26 mouse cellular contexts compared by ENCODE assay signal in genomic region chr6:143519668-143520067, GRCm38 (mm10).
DNase-seq lines count a peak whose midpoint lies in the region; ATAC-seq lines count a peak whose summit lies in the region.
"Had no signal": no experiment of that assay in that cellular context is flagged by ENCODE, and none has a peak within 500 bp of the region (broad histone marks: within the 10 kb centered on the region; RNA-seq: fewer than 3 reads in every experiment).

No protein-coding gene starts in this region.

- ATAC-seq in hindbrain, embryonic 14.5 days (ENCODE audit: low FRiP score), result peak; percentile 24; the same call in 1 of the 2 replicates
- ATAC-seq in hindbrain, embryonic 11.5 days (ENCODE audit: low FRiP score), result no peak
- ATAC-seq: forebrain, embryonic 16.5 days had no signal

- no peaks in the 10 kb centered on the region for H3K9me3 ChIP-seq in hindbrain, embryonic 14.5 days (ENCODE audit: control insufficient read depth, low read length)
- no peaks in the 10 kb centered on the region for H3K9me3 ChIP-seq in hindbrain, embryonic 11.5 days (ENCODE audit: control insufficient read depth, low read length)
- no peaks in the 10 kb centered on the region for H3K9me3 ChIP-seq in limb, embryonic 10.5 days (replicated peaks)
- H3K9me3 ChIP-seq: embryonic facial prominence, embryonic 12.5 days; kidney, embryonic 15.5 days; limb, embryonic 15.5 days; liver, embryonic 15.5 days had no signal

- H3K36me3 ChIP-seq in hindbrain, embryonic 14.5 days (replicated peaks; ENCODE audit: control insufficient read depth, insufficient read depth), result no peaks in the 10 kb centered on the region
- no peaks in the 10 kb centered on the region for H3K36me3 ChIP-seq in hindbrain, embryonic 11.5 days (ENCODE audit: control insufficient read depth, insufficient read depth, low read length)
- H3K36me3 ChIP-seq in limb, embryonic 10.5 days, result no peaks in the 10 kb centered on the region
- H3K36me3 ChIP-seq: embryonic facial prominence, embryonic 12.5 days; kidney, embryonic 15.5 days; limb, embryonic 15.5 days; liver, embryonic 15.5 days had no signal

- H3K27ac ChIP-seq in hindbrain, embryonic 14.5 days, result no peak overlapping the region
- no peak overlapping the region for H3K27ac ChIP-seq in hindbrain, embryonic 11.5 days (ENCODE audit: low read depth, low read length)
- no peak overlapping the region for H3K27ac ChIP-seq in limb, embryonic 10.5 days
- H3K27ac ChIP-seq: embryonic facial prominence, embryonic 12.5 days; kidney, embryonic 15.5 days; layer of hippocampus, adult 2 months; left cerebral cortex, adult 2 months; limb, embryonic 15.5 days; liver, embryonic 15.5 days had no signal

- no peak overlapping the region for H3K4me3 ChIP-seq in hindbrain, embryonic 14.5 days (replicated peaks; ENCODE audit: low read length)
- no peak overlapping the region for H3K4me3 ChIP-seq in hindbrain, embryonic 11.5 days (ENCODE audit: low read depth, low read length)
- no peak overlapping the region for H3K4me3 ChIP-seq in limb, embryonic 10.5 days
- H3K4me3 ChIP-seq: embryonic facial prominence, embryonic 12.5 days; kidney, embryonic 15.5 days; layer of hippocampus, adult 2 months; left cerebral cortex, adult 2 months; limb, embryonic 15.5 days; liver, embryonic 15.5 days had no signal

- WGBS in hindbrain, embryonic 14.5 days, result 73% methylated on average over 5 of the region's 5 CpGs
- 91% methylated on average over 5 of the region's 5 CpGs for WGBS in hindbrain, embryonic 11.5 days
- 94% methylated on average over 5 of the region's 5 CpGs for WGBS in limb, embryonic 10.5 days

- intact Hi-C loops in left cerebral cortex, postnatal 4 days (cut with DNase I), result no loop called here
- intact Hi-C loops in left cerebral cortex, postnatal 10 days (cut with DNase I), result loop anchor here (2.0 kb wide), 1 partner anchor 19 kb away; no protein-coding TSS in a partner anchor

- no peak overlapping the region for H3K9ac ChIP-seq in hindbrain, embryonic 14.5 days
- H3K9ac ChIP-seq in hindbrain, embryonic 11.5 days (ENCODE audit: low read depth, low read length), result no peak overlapping the region
- H3K9ac ChIP-seq: embryonic facial prominence, embryonic 12.5 days; kidney, embryonic 15.5 days; limb, embryonic 15.5 days; liver, embryonic 15.5 days; lung, embryonic 14.5 days had no signal

- no peak for DNase-seq in hindbrain, embryonic 14.5 days (ENCODE audit: low spot score)
- DNase-seq in hindbrain, embryonic 11.5 days (ENCODE audit: low spot score), result no peak
- peak; percentile 79 for DNase-seq in left cerebral cortex, postnatal 4 days
- no peak for DNase-seq in left cerebral cortex, postnatal 10 days (ENCODE audit: extremely low spot score in 1 of 2, low spot score in 2 of 2)
- DNase-seq in cerebellum, postnatal 10 days, result peak; percentile 83 to 89
- DNase-seq in limb, embryonic 10.5 days (ENCODE audit: low spot score), result peak; percentile 22
- DNase-seq in ovary, postnatal 36 days (ENCODE audit: low spot score), result no peak
- DNase-seq: adrenal gland, postnatal 36 days; B cell, adult 2 months; embryo, embryonic 11 days; heart, postnatal 14 days; kidney, adult 18-20 months; kidney, postnatal 36 days; lung, postnatal 14 days; midbrain, embryonic 14.5 days; right cerebral cortex, adult 18-20 months; spleen, adult 18-20 months; thymus, postnatal 14 days had no signal

- no peak overlapping the region for H3K4me2 ChIP-seq in hindbrain, embryonic 14.5 days (replicated peaks)
- no peak overlapping the region for H3K4me2 ChIP-seq in hindbrain, embryonic 11.5 days (replicated peaks; ENCODE audit: low read depth, low read length)
- H3K4me2 ChIP-seq: embryonic facial prominence, embryonic 12.5 days; kidney, embryonic 15.5 days; limb, embryonic 15.5 days; liver, embryonic 15.5 days; lung, embryonic 14.5 days had no signal

- H3K27me3 ChIP-seq in hindbrain, embryonic 14.5 days (ENCODE audit: control insufficient read depth, insufficient read depth, low read length), result no peaks in the 10 kb centered on the region
- H3K27me3 ChIP-seq in hindbrain, embryonic 11.5 days (ENCODE audit: control insufficient read depth, insufficient read depth, low read length), result no peaks in the 10 kb centered on the region
- no peaks in the 10 kb centered on the region for H3K27me3 ChIP-seq in limb, embryonic 10.5 days (ENCODE audit: low read depth, poor library complexity, severe bottlenecking)
- H3K27me3 ChIP-seq: embryonic facial prominence, embryonic 12.5 days; kidney, embryonic 15.5 days; liver, embryonic 15.5 days had no signal

- H3K4me1 ChIP-seq in hindbrain, embryonic 14.5 days (replicated peaks; ENCODE audit: control insufficient read depth, insufficient read depth, low read length), result no peaks in the 10 kb centered on the region
- no peaks in the 10 kb centered on the region for H3K4me1 ChIP-seq in hindbrain, embryonic 11.5 days (replicated peaks; ENCODE audit: control insufficient read depth, insufficient read depth, low read length)
- no peaks in the 10 kb centered on the region for H3K4me1 ChIP-seq in limb, embryonic 10.5 days
- H3K4me1 ChIP-seq: embryonic facial prominence, embryonic 12.5 days; kidney, embryonic 15.5 days; limb, embryonic 15.5 days; liver, embryonic 15.5 days had no signal

Comparison
In these comparisons a context has a peak if more than half of its experiments do, and no peak if none do; other contexts are left out.
1. DNase-seq: peak in left cerebral cortex, postnatal 4 days (single experiment), cerebellum, postnatal 10 days (2 of 2) and limb, embryonic 10.5 days (single experiment); none in hindbrain, embryonic 14.5 days (single experiment), hindbrain, embryonic 11.5 days (single experiment), left cerebral cortex, postnatal 10 days (0 of 2) and ovary, postnatal 36 days (single experiment).